Mouse (Mus musculus) hindbrain, postnatal 0 days (tissue): Measurements from ENCODE around the gene Lemd1. TPM values are rescaled to one million over a fixed set of nuclear protein-coding genes. Genes with fewer than 3 reads are reported as not detected.

ENCODE experiments used
- ATAC-seq: fragments of 200-750 bp; cut with Nextera tagmentation; 2 replicates; pipeline ENCODE4 v1.8.0; 2017; ENCODE audit warnings: mild to moderate bottlenecking, moderate TSS enrichment, moderate library complexity
- DNase-seq: peaks from one replicate; pipeline ENCODE4 v3.0.0-alpha.2; 2015; ENCODE audit warnings: low spot score
- H3K27ac ChIP-seq: fragments of 300-500 bp; sonication (generic); 2 replicates; pipeline ENCODE4 v1.5.1; 2014; ENCODE audit warnings: mild to moderate bottlenecking
- H3K27me3 ChIP-seq: fragments of 300-500 bp; sonication (generic); 2 replicates; pipeline ENCODE4 v1.6.1; 2014; ENCODE audit warnings: low read length, mixed read lengths; ENCODE audit not compliant: insufficient read depth
- H3K36me3 ChIP-seq: fragments of 300-500 bp; sonication (generic); 2 replicates; pipeline ENCODE4 v1.6.1; 2014; ENCODE audit warnings: low read length, mixed read lengths; ENCODE audit not compliant: insufficient read depth
- H3K4me1 ChIP-seq: fragments of 300-500 bp; sonication (generic); 2 replicates; pipeline ENCODE4 v1.6.1; 2014; ENCODE audit warnings: antibody characterized with exemption, low read length, mixed read lengths; ENCODE audit not compliant: insufficient read depth
- H3K4me2 ChIP-seq: fragments of 300-500 bp; sonication (generic); 2 replicates; pipeline ENCODE4 v1.6.1; 2014; ENCODE audit warnings: low read depth, mild to moderate bottlenecking, low read length, moderate library complexity, mixed read lengths
- H3K4me3 ChIP-seq: fragments of 300-500 bp; sonication (generic); 2 replicates; pipeline ENCODE4 v1.5.1; 2014; ENCODE audit warnings: low read length
- H3K9ac ChIP-seq: fragments of 300-500 bp; sonication (generic); replicated peaks from 2 replicates; pipeline ENCODE4 v1.6.1; 2014; ENCODE audit warnings: mild to moderate bottlenecking, low read length, moderate library complexity, mixed read lengths
- H3K9me3 ChIP-seq: fragments of 300-500 bp; sonication (generic); 2 replicates; pipeline ENCODE4 v1.6.1; 2016; ENCODE audit warnings: low read length, mixed read lengths
- CTCF ChIP-seq: IDR thresholded peaks from 2 replicates; pipeline ENCODE4 v1.5.1; 2016; ENCODE audit warnings: antibody characterized with exemption, control low read depth, low read depth
- WGBS: fragments of 180-500 bp; shearing (Covaris S2); extraction: QIAGEN DNeasy Blood & Tissue Kit; methylation state at CpG from one replicate; pipeline ENCODE4 v1.1.7; 2014; 5-methylcytosine and 5-hydroxymethylcytosine counted together
- polyA plus RNA-seq: library from polyadenylated mRNA; unstranded; fragments of >200 nt; fragmentation: Nextera tagmentation; extraction: Ambion mirVana; gene quantifications from 2 replicates; pipeline ENCODE4 v1.2.1, GENCODE M21; 2015
- total RNA-seq: library from RNA; depleted of rRNA; stranded (reverse); fragments of >200 nt; gene quantifications from 2 replicates; pipeline ENCODE4 v1.2.3, GENCODE M21; 2014

Lemd1 gene
- total and polyA plus RNA-seq, 2 experiments from 2014 or later = 9.0 to 10.9 TPM

GRCm38 (mm10) chr1:132198401-132199071 lies 7.3 kb downstream of the Lemd1 start:
- Histone ChIP-seq H3K9me3 (no peaks in the 10 kb centered on the region), H3K27me3 (no peaks in the 10 kb centered on the region), H3K36me3 (no peaks in the 10 kb centered on the region), H3K4me1 (peaks cover 18% of the 10 kb centered on the region), H3K4me3 (no peak overlapping the region), H3K9ac (no peak overlapping the region), H3K27ac (no peak overlapping the region), H3K4me2 (no peak overlapping the region)
- DNase-seq (no peak), ATAC-seq (no peak)
- 81% methylated on average over 16 of the region's 16 CpGs for WGBS
- TF ChIP-seq CTCF = no peak

GRCm38 (mm10) chr1:132199244-132199643 lies 8.0 kb downstream of the Lemd1 start:
- Histone ChIP-seq H3K4me3 (no peak overlapping the region), H3K36me3 (no peaks in the 10 kb centered on the region), H3K27me3 (no peaks in the 10 kb centered on the region), H3K4me1 (peaks cover 12% of the 10 kb centered on the region), H3K9ac (no peak overlapping the region), H3K9me3 (no peaks in the 10 kb centered on the region), H3K27ac (no peak overlapping the region), H3K4me2 (no peak overlapping the region)
- 65% methylated on average over 6 of the region's 6 CpGs for WGBS
- no peak for TF ChIP-seq CTCF
- no peak for DNase-seq
- no peak for ATAC-seq

- H3K36me3 ChIP-seq = no peaks in the 10 kb centered on the region
- H3K4me3 ChIP-seq = peak overlapping the region; percentile 35
- no peak for TF ChIP-seq CTCF
- no peaks in the 10 kb centered on the region for H3K9me3 ChIP-seq
- peak overlapping the region; percentile 53 for H3K4me2 ChIP-seq
- WGBS = 8% methylated on average over 12 of the region's 12 CpGs
- DNase-seq (no peak), ATAC-seq (no peak)
- H3K4me1 ChIP-seq = peaks cover 10% of the 10 kb centered on the region
- no peak overlapping the region for H3K9ac ChIP-seq
- H3K27me3 ChIP-seq = no peaks in the 10 kb centered on the region
- peak overlapping the region; percentile 62 for H3K27ac ChIP-seq
Measured at GRCm38 (mm10) chr1:132199934-132200333, 8.7 kb downstream of the Lemd1 start.

- Histone ChIP-seq H3K4me1 (peaks cover 10% of the 10 kb centered on the region), H3K9me3 (no peaks in the 10 kb centered on the region), H3K27me3 (no peaks in the 10 kb centered on the region), H3K4me3 (peak overlapping the region; percentile 35), H3K27ac (peak overlapping the region; percentile 62), H3K4me2 (peak overlapping the region; percentile 53), H3K36me3 (no peaks in the 10 kb centered on the region), H3K9ac (peak overlapping the region; percentile 50)
- WGBS = 6% methylated on average over 11 of the region's 11 CpGs
- DNase-seq = peak; percentile 95
- peak; percentile 66 for TF ChIP-seq CTCF
- peak; percentile 94 for ATAC-seq
Measured at GRCm38 (mm10) chr1:132200562-132201510, 9.6 kb downstream of the Lemd1 start.

- Histone ChIP-seq H3K4me2 (peak overlapping the region; percentile 53), H3K9ac (peak overlapping the region; percentile 50), H3K9me3 (no peaks in the 10 kb centered on the region), H3K27me3 (no peaks in the 10 kb centered on the region), H3K4me1 (peaks cover 10% of the 10 kb centered on the region), H3K27ac (peak overlapping the region; percentile 62; the same call in 1 of the 2 replicates), H3K4me3 (peak overlapping the region; percentile 35), H3K36me3 (no peaks in the 10 kb centered on the region)
- no peak for DNase-seq
- no peak for ATAC-seq
- no peak for TF ChIP-seq CTCF
- 30% methylated on average over 4 of the region's 4 CpGs for WGBS
Measured at GRCm38 (mm10) chr1:132201511-132201860, 10.3 kb downstream of the Lemd1 start.

GRCm38 (mm10) chr1:132201936-132202335 lies 10.7 kb downstream of the Lemd1 start:
- ATAC-seq (no peak), DNase-seq (no peak)
- peak overlapping the region; percentile 50; the same call in 1 of the 2 replicates for H3K9ac ChIP-seq
- H3K4me1 ChIP-seq = peaks cover 10% of the 10 kb centered on the region
- H3K36me3 ChIP-seq = no peaks in the 10 kb centered on the region
- peak overlapping the region; percentile 53 for H3K4me2 ChIP-seq
- H3K4me3 ChIP-seq = no peak overlapping the region
- WGBS = 46% methylated on average over 2 of the region's 2 CpGs
- TF ChIP-seq CTCF = no peak
- no peaks in the 10 kb centered on the region for H3K9me3 ChIP-seq
- peak overlapping the region; percentile 62; the same call in 1 of the 2 replicates for H3K27ac ChIP-seq
- no peaks in the 10 kb centered on the region for H3K27me3 ChIP-seq
